Mouse (Mus musculus) mature B cell (primary cell): ENCODE results near the gene Fam122a.

Experiments used
- in situ Hi-C: fragments of 300-500 bp; cut with MboI; formaldehyde crosslinking; loops from 2 replicates; pipeline ENCODE4 v1.14.3; 2019

Fam122a gene

DNA sequence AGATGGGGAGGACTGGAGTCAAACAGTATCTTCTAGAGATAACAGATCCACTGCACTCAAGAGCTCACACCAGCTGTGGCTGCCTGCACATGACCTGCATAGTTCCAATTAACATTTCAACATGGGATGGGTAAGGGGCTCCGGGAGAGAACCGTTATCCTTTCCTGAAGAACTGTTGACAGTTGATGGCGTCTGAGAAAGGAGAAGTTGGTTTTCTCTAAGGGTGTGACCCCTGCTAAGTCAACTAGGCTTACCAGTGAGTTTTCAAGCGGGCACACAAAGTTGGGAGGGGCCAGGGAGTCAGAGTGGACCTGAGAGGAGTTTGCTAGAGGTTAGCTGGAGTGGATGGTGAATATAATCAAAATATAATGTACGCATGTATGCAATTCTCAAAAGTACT, 13.1 kb upstream of the Fam122a start:
- in situ Hi-C loops, result no loop called here

DNA sequence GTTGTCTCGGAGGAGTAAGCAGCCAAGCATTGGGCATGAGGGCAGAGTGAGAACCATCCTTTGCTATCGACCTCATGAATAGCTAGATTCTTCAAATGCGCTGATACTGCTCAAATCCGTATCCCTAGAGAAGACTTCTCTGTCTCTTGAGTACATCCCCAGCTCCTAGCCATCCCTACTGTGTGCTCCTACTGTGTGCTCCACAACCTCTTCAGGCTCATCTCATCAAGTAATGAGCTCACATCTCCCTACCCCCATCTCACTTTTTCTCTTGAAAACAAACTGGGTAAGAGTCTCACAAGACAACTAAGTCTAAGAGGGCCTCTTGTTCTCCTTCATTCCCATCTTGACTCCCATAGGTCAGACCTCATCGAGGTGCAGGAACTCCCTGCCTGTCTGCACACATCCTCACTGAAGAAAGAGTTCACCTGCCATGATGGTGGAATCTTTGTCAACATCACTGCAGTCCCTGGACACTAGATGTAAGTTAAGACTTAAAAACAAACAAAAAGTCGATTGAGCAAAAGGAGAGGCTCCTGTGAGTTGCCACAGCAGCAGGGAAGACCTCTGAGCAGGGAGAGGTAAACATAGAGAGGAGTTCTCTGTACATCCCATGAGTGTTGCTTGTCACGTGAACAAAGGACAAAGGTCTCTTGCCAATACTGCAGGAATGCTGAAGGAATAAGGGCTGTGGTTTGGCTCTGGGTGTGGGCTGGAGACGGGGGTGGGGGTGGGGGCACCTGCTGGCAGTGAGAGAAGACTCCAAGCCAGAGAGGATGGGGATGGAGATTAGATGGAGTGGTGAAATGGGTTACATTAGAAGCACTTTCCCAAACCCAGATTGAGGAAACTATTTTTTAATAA, 9.5 kb upstream of the Fam122a start:
- in situ Hi-C loops, result no loop called here

DNA sequence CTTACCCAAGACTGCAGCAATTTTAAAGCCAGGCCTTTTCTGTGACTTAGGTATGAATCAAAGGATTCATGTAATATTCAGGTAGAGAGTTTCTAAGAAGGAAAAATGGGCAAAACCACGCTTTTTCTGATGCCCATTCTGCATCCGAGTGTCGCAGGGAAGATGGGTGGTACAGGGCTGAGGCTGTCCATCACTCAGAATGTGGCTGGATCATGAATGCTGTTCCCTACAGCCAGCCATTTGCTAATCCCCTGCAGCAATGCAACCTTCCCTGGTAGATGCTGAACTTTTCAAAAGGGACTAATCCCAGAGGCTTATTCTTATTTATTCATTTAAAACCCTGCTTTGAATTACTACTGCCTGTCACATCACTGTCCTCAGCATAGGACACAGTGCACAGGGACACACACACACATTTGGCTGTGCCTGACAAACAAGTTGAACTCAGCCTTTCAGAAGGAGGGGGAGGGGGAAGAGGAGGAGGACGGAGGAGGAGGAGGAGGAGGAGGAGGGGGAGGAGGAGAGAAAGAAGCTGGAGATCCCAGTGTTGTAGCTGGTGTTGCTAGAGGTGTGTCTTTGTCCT, 7.5 kb upstream of the Fam122a start:
- in situ Hi-C loops, result no loop called here

GRCm38 (mm10) chr19:24480916-24481315, 3.8 kb upstream of the Fam122a start:
- in situ Hi-C loops, result no loop called here

DNA sequence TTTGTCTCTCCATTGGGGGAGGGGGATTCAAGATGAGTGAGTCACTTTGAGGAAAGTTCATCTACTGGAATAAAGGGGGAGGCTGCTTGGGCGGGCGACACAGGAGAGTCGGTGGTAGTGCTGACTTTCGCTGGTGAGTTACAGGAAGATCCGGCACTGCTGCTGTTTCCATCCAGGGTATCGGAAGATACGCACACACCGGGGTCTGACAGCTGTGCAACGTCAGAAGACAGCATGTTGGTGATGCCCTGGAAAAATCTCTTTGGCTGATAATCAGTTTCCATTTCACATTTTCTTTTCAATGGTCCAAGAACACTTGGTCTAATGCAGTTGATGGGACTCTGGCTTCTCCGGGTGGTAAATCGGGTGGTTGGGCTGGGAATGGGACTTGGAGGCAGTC, 695 bp downstream of the Fam122a start:
- in situ Hi-C loops, result no loop called here

GRCm38 (mm10) chr19:24475281-24475680, 1.9 kb downstream of the Fam122a start:
- in situ Hi-C loops, result no loop called here

DNA sequence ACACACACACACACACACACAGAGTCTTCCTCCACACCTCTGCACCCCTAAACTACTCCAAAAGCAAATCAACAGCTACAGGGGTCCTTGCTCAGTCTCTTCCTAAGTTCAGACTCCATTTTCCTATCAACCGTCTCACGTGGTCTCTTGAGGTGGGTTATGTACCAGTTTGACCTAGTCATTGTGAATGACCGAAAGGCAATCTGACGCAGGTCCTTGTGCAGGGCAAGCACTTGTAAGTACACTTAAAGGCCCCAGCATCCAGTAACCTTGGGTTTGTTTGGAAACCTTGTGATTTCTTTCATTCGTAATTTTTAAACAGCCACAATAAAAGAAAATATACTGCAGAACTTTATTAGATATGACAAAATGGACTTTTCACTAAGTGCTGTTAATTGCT, 4.6 kb downstream of the Fam122a start:
- in situ Hi-C loops, result no loop called here

DNA sequence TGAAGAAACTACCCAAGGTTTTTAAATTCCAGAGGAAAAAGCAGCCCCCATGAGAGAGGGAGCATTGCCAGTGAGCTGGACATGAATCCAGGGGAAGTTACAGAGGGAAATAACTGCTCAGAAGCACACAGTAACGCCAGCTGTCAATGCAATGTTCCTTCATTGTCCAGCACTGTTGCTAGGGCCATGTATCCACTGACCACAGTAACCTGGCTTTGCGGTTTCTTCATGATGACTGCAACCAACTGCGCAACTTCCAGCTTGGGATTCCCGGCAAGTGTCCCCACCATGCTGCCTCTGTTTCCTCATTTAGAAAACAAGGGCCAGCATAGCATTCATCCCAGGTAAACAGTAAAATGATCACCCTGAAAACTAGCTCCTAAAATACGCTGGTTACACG, 5.6 kb downstream of the Fam122a start:
- in situ Hi-C loops, result no loop called here

DNA sequence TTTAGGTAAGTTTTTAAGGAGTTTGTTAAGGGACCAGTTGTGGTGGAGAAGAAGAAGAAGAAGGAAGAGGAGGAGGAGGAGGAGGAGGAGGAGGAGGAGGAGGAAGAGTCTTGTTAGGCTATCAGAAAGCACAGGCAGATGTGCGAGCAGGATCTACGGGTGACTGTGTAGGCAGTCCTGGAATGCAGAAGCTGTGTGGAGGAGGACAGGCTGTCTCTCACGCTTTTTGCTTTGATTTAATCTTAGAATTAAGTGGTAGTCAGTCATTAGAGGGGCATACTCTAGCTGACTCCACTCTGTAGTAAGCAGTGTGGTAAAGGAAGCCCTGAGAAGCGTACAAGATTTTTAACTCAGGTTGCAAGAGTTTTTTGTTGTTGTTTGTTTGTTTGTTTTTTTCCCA, 7.9 kb downstream of the Fam122a start:
- in situ Hi-C loops, result no loop called here

DNA sequence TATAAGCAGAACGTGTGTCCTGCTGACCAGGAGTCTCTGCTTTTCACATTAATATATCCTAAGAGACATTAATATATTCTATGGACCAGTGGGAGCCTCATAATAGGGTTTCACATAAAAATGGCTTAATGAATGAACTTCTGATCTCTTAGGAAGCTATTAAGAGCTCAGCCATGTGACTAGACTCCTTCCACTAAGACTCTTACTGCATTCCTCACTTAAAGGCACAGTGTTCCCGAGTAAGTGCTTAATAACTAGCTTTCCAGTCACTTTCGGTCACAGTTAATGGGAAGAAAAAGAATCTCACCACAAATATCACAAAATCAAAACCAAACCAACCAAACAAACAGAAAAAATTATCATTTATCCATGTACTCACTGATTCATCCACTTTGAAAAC, 8.5 kb downstream of the Fam122a start:
- in situ Hi-C loops, result no loop called here

DNA sequence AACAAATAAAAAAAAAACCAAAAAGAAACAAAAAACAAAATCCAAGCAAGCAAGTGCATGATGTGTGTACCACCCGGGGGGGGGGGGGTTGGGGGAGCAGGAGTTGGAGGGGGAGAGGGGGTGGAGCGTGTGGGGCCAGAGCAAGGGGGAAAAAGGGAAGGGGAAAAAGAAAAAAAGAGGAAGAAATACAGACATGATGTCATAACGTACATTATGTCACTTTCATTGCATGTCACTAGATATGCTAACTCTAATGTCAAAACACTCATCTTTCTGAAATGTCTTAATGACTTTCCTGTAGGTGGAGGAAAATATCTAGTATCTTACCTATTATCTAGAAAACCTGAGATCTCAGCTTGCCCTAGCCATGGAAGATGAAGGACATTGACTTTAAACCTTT, 14.1 kb downstream of the Fam122a start:
- in situ Hi-C loops, result no loop called here

DNA sequence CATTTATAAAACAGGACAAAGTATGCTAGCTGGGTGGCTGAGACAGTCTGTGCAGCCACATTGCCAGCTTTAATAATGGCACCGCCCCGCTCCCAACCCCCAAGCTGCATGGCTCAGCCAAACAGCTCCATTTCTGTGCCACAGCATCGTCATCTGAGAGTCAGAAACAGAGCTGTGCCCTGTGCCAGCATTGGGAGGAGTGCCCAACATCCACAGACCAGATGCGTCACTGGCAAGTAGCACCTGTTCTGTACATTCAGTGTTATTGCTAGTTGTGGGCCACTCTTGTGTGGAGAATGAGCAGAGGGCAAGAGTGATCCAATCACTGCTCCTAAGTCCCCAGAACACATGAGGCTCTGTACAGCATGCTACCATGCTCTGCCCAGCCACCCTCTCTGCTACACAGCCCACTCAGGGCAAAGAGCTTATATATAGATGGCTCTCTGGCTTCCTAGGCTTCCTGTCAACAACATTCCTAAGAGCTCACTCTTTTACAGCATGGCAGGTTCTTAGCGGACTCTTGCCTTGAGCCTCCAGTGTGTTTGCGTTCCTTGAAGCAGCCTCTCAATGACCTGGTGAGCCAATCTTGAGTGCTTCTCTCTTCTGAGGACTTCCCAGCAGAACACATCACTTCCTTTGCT, 20.4 kb downstream of the Fam122a start:
- in situ Hi-C loops, result no loop called here

- in situ Hi-C loops, result no loop called here
Measured at GRCm38 (mm10) chr19:24455249-24455960, 21.8 kb downstream of the Fam122a start.

- in situ Hi-C loops, result no loop called here
Measured at GRCm38 (mm10) chr19:24454451-24454850, 22.7 kb downstream of the Fam122a start.

- in situ Hi-C loops, result no loop called here
Measured at GRCm38 (mm10) chr19:24453379-24453778, 23.8 kb downstream of the Fam122a start.

GRCm38 (mm10) chr19:24452441-24452898, 24.7 kb downstream of the Fam122a start:
- in situ Hi-C loops, result no loop called here

DNA sequence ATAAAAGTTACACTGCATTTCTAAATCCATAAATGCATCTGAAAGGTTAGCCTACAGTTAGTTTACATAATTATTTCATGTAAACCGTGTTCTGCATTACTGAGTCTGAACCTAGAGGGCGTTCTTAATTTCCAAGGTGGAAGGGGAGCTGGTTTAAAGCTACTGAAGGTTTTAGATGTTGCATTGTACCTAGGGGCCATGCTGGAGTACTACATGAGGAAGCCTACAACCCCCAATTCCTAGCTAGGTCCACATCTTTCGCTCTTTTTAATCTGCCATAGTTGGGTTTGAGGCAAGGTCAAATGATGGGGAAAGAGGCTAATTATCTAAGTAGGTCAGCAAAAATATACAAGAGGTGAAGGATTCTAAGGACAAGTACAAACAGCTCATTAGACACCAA, 25.5 kb downstream of the Fam122a start:
- in situ Hi-C loops, result no loop called here

DNA sequence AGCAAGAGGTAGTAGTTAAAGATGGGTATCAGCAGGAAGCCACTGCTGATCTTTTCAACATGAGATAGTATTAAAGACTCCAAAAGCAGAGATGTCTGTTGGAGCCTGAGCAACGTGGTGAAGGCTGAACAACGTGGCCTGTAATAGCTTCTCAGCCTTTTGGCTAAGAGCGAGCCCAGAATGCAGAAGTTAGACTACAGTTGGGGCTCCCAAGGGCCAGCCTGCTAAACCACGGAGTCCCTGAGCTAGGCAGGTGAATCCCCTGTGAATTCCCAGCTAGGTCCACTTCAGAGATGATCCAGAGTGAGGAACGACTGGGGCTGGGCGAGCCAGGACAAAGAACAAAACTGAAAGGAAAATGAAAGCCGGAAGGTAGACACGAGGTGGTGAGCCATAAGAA, 26.4 kb downstream of the Fam122a start:
- in situ Hi-C loops, result no loop called here

DNA sequence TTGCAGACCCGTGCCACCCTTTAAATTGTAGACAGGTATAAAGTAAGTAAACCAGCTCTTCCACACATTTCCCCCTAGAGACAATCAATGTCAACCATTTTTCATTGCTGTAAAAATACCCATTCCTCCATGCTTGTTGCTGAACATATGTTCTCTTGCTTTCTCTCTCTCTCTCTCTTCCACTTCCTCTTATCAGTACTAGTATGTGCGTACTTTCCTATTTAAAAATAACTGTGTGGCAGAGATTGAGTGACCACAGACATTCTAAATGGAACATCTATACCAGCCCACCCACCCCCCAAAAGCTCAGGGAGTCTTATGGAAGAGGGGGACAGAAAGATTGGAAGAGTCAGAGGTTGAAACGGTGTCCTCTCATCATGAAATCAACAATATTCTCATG, 32.8 kb downstream of the Fam122a start:
- in situ Hi-C loops, result no loop called here

GRCm38 (mm10) chr19:24439715-24440114, 37.4 kb downstream of the Fam122a start:
- in situ Hi-C loops, result no loop called here

DNA sequence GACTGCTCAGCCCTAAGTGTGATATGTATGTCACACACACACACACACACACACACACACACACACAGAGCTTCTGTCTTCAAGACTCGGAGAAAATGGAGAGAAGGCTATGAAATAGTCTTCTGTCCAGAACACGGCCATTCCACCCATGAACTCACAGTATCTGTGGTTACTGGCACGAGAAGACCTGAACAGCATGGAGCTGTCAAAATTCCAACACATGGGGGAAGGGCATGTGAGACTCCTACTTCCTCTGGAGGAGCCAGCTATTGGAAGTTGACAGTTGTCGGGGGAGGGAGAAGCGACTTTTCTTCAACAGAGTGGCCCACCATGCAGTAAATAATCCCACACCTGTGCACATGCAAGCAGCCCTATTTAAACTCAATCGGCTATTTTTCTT, 42.9 kb downstream of the Fam122a start:
- in situ Hi-C loops, result no loop called here

GRCm38 (mm10) chr19:24432447-24432846, 44.7 kb downstream of the Fam122a start:
- in situ Hi-C loops, result no loop called here
